ENCODE assay signal across 30 mouse cellular contexts in the genomic region with DNA sequence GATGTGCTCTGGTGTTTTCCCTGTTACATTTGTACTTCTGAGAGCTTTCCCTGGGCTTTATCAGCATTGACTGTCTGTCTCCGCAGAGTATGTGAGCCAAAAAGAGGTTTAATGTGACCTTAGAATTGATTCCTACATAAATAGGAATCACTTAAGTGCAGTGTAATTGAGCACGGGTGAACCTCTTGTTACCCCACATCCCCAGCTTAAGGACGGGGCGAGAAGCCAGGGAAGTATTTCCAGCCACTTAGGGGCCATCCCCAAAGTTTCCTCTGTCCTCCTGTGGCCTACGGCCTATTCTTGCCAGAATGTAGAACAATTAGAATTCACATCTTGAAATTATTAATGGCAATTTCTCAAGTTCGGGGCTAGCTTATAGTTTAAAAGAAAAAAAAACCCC. TPM values are rescaled to one million over a fixed set of nuclear protein-coding genes. Genes with fewer than 3 reads are reported as not detected.
DNase-seq lines count a peak whose midpoint lies in the region; ATAC-seq and TF ChIP-seq lines count a peak whose summit lies in the region.
"Had no signal": no experiment of that assay in that cellular context is flagged by ENCODE, and none has a peak within 500 bp of the region (broad histone marks: within the 10 kb centered on the region; RNA-seq: fewer than 3 reads in every experiment).

No protein-coding gene starts in this region.

- no peak for ATAC-seq in embryonic facial prominence, embryonic 11.5 days (replicated peaks; ENCODE audit: insufficient number of reproducible peaks, low FRiP score, low TSS enrichment, low read depth)
- ATAC-seq in limb, embryonic 14.5 days (ENCODE audit: low FRiP score, low read depth) = peak; percentile 72
- ATAC-seq: CD4-positive, CD25-positive, alpha-beta regulatory T cell, adult 4 months; forebrain, embryonic 15.5 days; hindbrain, embryonic 16.5 days; intestine, embryonic 15.5 days had no signal

- H3K4me1 ChIP-seq in heart, embryonic 10.5 days = no peaks in the 10 kb centered on the region
- H3K4me1 ChIP-seq in embryonic facial prominence, embryonic 10.5 days = peaks cover 9% of the 10 kb centered on the region; the same call in 1 of the 2 replicates
- no peaks in the 10 kb centered on the region for H3K4me1 ChIP-seq in embryonic facial prominence, embryonic 11.5 days (ENCODE audit: control insufficient read depth, insufficient read depth, low read length)
- no peaks in the 10 kb centered on the region for H3K4me1 ChIP-seq in limb, embryonic 14.5 days (ENCODE audit: control insufficient read depth, insufficient read depth, low read length)
- H3K4me1 ChIP-seq: forebrain, embryonic 12.5 days; forebrain, embryonic 15.5 days; heart, embryonic 12.5 days; heart, embryonic 15.5 days; hindbrain, embryonic 10.5 days; hindbrain, embryonic 13.5 days; intestine, embryonic 15.5 days had no signal

- peak; percentile 74 for DNase-seq in heart, adult 11 months
- DNase-seq in heart, embryonic 10.5 days (ENCODE audit: low spot score) = no peak
- DNase-seq in embryonic facial prominence, embryonic 10.5 days (ENCODE audit: low spot score) = peak; percentile 18
- peak; percentile 33 for DNase-seq in embryonic facial prominence, embryonic 11.5 days (ENCODE audit: low spot score)
- peak; percentile 67 for DNase-seq in limb, embryonic 14.5 days (ENCODE audit: low spot score)
- DNase-seq in layer of hippocampus, postnatal 10 days (ENCODE audit: low spot score in 2 of 2) = no peak
- no peak for DNase-seq in spleen, postnatal 10 days (ENCODE audit: low spot score in 2 of 2)
- DNase-seq: adrenal gland, adult 2 months; adrenal gland, postnatal 14 days; cerebellum, adult 11 months; cerebellum, adult 2 months; cerebellum, adult 9-11 months; cerebellum, postnatal 25 days; gastrocnemius, postnatal 36 days; heart, postnatal 10 days; heart, postnatal 36 days had no signal

- H3K27ac ChIP-seq in heart, embryonic 10.5 days = no peak overlapping the region
- H3K27ac ChIP-seq in embryonic facial prominence, embryonic 10.5 days (replicated peaks) = no peak overlapping the region
- H3K27ac ChIP-seq in embryonic facial prominence, embryonic 11.5 days (replicated peaks; ENCODE audit: low read depth, low read length) = no peak overlapping the region
- H3K27ac ChIP-seq in limb, embryonic 14.5 days (replicated peaks; ENCODE audit: low read depth, low read length) = no peak overlapping the region
- H3K27ac ChIP-seq: forebrain, embryonic 12.5 days; forebrain, embryonic 15.5 days; heart, embryonic 15.5 days; hindbrain, embryonic 10.5 days; hindbrain, embryonic 13.5 days; intestine, embryonic 15.5 days had no signal

- no peaks in the 10 kb centered on the region for H3K27me3 ChIP-seq in heart, embryonic 10.5 days (ENCODE audit: insufficient read depth, poor library complexity, severe bottlenecking)
- 0 out of 2 replicates have a peak, but pooled peaks cover 4% of the 10 kb centered on the region for H3K27me3 ChIP-seq in embryonic facial prominence, embryonic 10.5 days (replicated peaks; ENCODE audit: low read depth, poor library complexity, severe bottlenecking)
- no peaks in the 10 kb centered on the region for H3K27me3 ChIP-seq in embryonic facial prominence, embryonic 11.5 days (ENCODE audit: control insufficient read depth, insufficient read depth, low read length)
- H3K27me3 ChIP-seq in limb, embryonic 14.5 days (ENCODE audit: control insufficient read depth, insufficient read depth, low read length) = no peaks in the 10 kb centered on the region
- H3K27me3 ChIP-seq: forebrain, embryonic 12.5 days; forebrain, embryonic 15.5 days; heart, embryonic 12.5 days; heart, embryonic 15.5 days; intestine, embryonic 15.5 days had no signal

- no peak overlapping the region for H3K4me2 ChIP-seq in embryonic facial prominence, embryonic 11.5 days (ENCODE audit: low read depth, low read length)
- no peak overlapping the region for H3K4me2 ChIP-seq in limb, embryonic 14.5 days (replicated peaks; ENCODE audit: low read depth, low read length, severe bottlenecking)
- H3K4me2 ChIP-seq: forebrain, embryonic 12.5 days; forebrain, embryonic 15.5 days; heart, embryonic 12.5 days; heart, embryonic 15.5 days; hindbrain, embryonic 13.5 days; intestine, embryonic 15.5 days had no signal

- peaks cover 54% of the 10 kb centered on the region for H3K36me3 ChIP-seq in heart, embryonic 10.5 days
- peaks cover 36% of the 10 kb centered on the region for H3K36me3 ChIP-seq in embryonic facial prominence, embryonic 10.5 days (replicated peaks)
- H3K36me3 ChIP-seq in embryonic facial prominence, embryonic 11.5 days (replicated peaks; ENCODE audit: control insufficient read depth, insufficient read depth, low read depth, low read length) = no peaks in the 10 kb centered on the region
- H3K36me3 ChIP-seq in limb, embryonic 14.5 days (ENCODE audit: control insufficient read depth, insufficient read depth, low read length) = peaks cover 27% of the 10 kb centered on the region
- H3K36me3 ChIP-seq: forebrain, embryonic 12.5 days; forebrain, embryonic 15.5 days; hindbrain, embryonic 13.5 days had no signal

- H3K4me3 ChIP-seq in heart, embryonic 10.5 days = no peak overlapping the region
- no peak overlapping the region for H3K4me3 ChIP-seq in embryonic facial prominence, embryonic 10.5 days
- no peak overlapping the region for H3K4me3 ChIP-seq in embryonic facial prominence, embryonic 11.5 days (ENCODE audit: low read depth, low read length)
- no peak overlapping the region for H3K4me3 ChIP-seq in limb, embryonic 14.5 days (replicated peaks; ENCODE audit: low read length)
- H3K4me3 ChIP-seq: erythroblast, embryonic 14.5 days; forebrain, embryonic 12.5 days; forebrain, embryonic 15.5 days; heart, embryonic 12.5 days; heart, embryonic 15.5 days; hindbrain, embryonic 10.5 days; hindbrain, embryonic 13.5 days; intestine, embryonic 15.5 days had no signal

- H3K9me3 ChIP-seq in heart, embryonic 10.5 days = no peaks in the 10 kb centered on the region
- H3K9me3 ChIP-seq in embryonic facial prominence, embryonic 10.5 days = no peaks in the 10 kb centered on the region
- H3K9me3 ChIP-seq in embryonic facial prominence, embryonic 11.5 days (replicated peaks; ENCODE audit: control insufficient read depth, low read length) = no peaks in the 10 kb centered on the region
- no peaks in the 10 kb centered on the region for H3K9me3 ChIP-seq in limb, embryonic 14.5 days (ENCODE audit: control insufficient read depth, low read length)
- H3K9me3 ChIP-seq: forebrain, embryonic 12.5 days; forebrain, embryonic 15.5 days; heart, embryonic 12.5 days; heart, embryonic 15.5 days; hindbrain, embryonic 10.5 days; hindbrain, embryonic 13.5 days; intestine, embryonic 15.5 days had no signal

- no peak overlapping the region for H3K9ac ChIP-seq in embryonic facial prominence, embryonic 11.5 days (replicated peaks; ENCODE audit: low read length)
- no peak overlapping the region for H3K9ac ChIP-seq in limb, embryonic 14.5 days (ENCODE audit: low read depth, low read length, severe bottlenecking)
- H3K9ac ChIP-seq: forebrain, embryonic 12.5 days; forebrain, embryonic 15.5 days; heart, embryonic 12.5 days; heart, embryonic 15.5 days; hindbrain, embryonic 13.5 days; intestine, embryonic 15.5 days had no signal

- TF ChIP-seq POLR2A in limb, embryonic 14.5 days (IDR thresholded peaks at IDR 0.05; ENCODE audit: borderline replicate concordance, extremely low read depth, insufficient read depth, insufficient read length) = no peak

- WGBS in heart, embryonic 10.5 days = 81% methylated on average over 6 of the region's 6 CpGs
- WGBS in embryonic facial prominence, embryonic 10.5 days = 64% methylated on average over 6 of the region's 6 CpGs
- 49% methylated on average over 6 of the region's 6 CpGs for WGBS in embryonic facial prominence, embryonic 11.5 days
- 34% methylated on average over 6 of the region's 6 CpGs for WGBS in limb, embryonic 14.5 days

RNA-seq across cellular contexts. Expression of a gene that starts 22.5 kb away (rescaled TPM):
- polyA plus RNA-seq in heart, embryonic 10.5 days (2016; fragmentation: Nextera tagmentation; extraction: Ambion mirVana) = 0.99 and 1.7 TPM in 2 replicates
- polyA plus RNA-seq in embryonic facial prominence, embryonic 10.5 days (2016; fragmentation: Nextera tagmentation; extraction: Ambion mirVana) = 1.5 TPM in 2 replicates
- 0.72 and 1.7 TPM in 2 replicates for polyA plus RNA-seq in embryonic facial prominence, embryonic 11.5 days (2014; fragmentation: Nextera tagmentation; extraction: Ambion mirVana)
- polyA plus RNA-seq in limb, embryonic 14.5 days (2012; rRNA removed) = 0.06 and 0.10 TPM in 2 replicates
- polyA plus RNA-seq in limb, embryonic 14.5 days (2014; fragmentation: Nextera tagmentation; extraction: Ambion mirVana) = 0.54 and 0.63 TPM in 2 replicates
- total RNA-seq in layer of hippocampus, postnatal 10 days (2021) = under 1 TPM; 0.16 to 0.20 TPM
- total RNA-seq: common myeloid progenitor, adult 5-6 weeks; granulocyte monocyte progenitor cell, adult 5-6 weeks; MEL had no signal
- polyA plus RNA-seq: C2C12; CD4-positive, CD25-positive, alpha-beta regulatory T cell, adult 4 months; erythroblast, embryonic 14.5 days had no signal

Comparison
In these comparisons a context has a peak if more than half of its experiments do, and no peak if none do; other contexts are left out.
1. DNase-seq: peak in heart, adult 11 months (single experiment), embryonic facial prominence, embryonic 10.5 days (single experiment), embryonic facial prominence, embryonic 11.5 days (single experiment) and limb, embryonic 14.5 days (single experiment); none in heart, embryonic 10.5 days (single experiment), layer of hippocampus, postnatal 10 days (0 of 2) and spleen, postnatal 10 days (0 of 2).